Mouse (Mus musculus) MEL (cell line): ENCODE data around the gene Brat1. TPM values are rescaled to one million over a fixed set of nuclear protein-coding genes. Genes with fewer than 3 reads are reported as not detected.

ENCODE experiments used
- DNase-seq: peaks from one replicate; pipeline ENCODE4 v3.0.0; 2011; ENCODE audit warnings: low read depth, low spot score
- H3K27ac ChIP-seq: 2 replicates; pipeline ENCODE4 v1.5.1; 2012; ENCODE audit warnings: low read depth, mild to moderate bottlenecking, control low read depth, low read length, moderate library complexity; ENCODE audit not compliant: control insufficient read depth
- H3K27me3 ChIP-seq, 2 experiments: fragments of 150-350 bp in 1 of 2; sonication (generic) in 1 of 2; 2 replicates each; pipeline ENCODE4 v1.6.1; 2012; ENCODE audit warnings: low read length in 2 of 2, mild to moderate bottlenecking in 2 of 2, improper control_type of control experiment in 1 of 2, moderate library complexity in 1 of 2; ENCODE audit not compliant: insufficient read depth in 2 of 2, control insufficient read depth in 1 of 2
- H3K36me3 ChIP-seq, 2 experiments: 2 replicates each; pipeline ENCODE4 v1.6.1; 2012 to 2014; ENCODE audit warnings: low read length in 2 of 2, improper control_type of control experiment in 1 of 2, inconsistent platforms in 1 of 2, mild to moderate bottlenecking in 1 of 2; ENCODE audit not compliant: insufficient read depth in 2 of 2, control insufficient read depth in 1 of 2
- H3K4me1 ChIP-seq, 2 experiments: fragments of 150-350 bp in 1 of 2; sonication (generic) in 1 of 2; 2 replicates each; pipeline ENCODE4 v1.6.1; 2012; ENCODE audit warnings: low read length in 2 of 2, improper control_type of control experiment in 1 of 2, mild to moderate bottlenecking in 1 of 2; ENCODE audit not compliant: insufficient read depth in 2 of 2, control insufficient read depth in 1 of 2
- H3K4me3 ChIP-seq, 2 experiments: fragments of 150-350 bp in 1 of 2; sonication (generic) in 1 of 2; 2 replicates each; pipeline ENCODE4 v1.5.1; 2012; ENCODE audit warnings: low read depth in 2 of 2, low read length in 2 of 2, mild to moderate bottlenecking in 2 of 2, moderate library complexity in 2 of 2, control low read depth in 1 of 2, improper control_type of control experiment in 1 of 2; ENCODE audit not compliant: control insufficient read depth in 1 of 2, insufficient read depth in 1 of 2
- H3K79me2 ChIP-seq: 2 replicates; pipeline ENCODE4 v1.6.1; 2012; ENCODE audit warnings: mild to moderate bottlenecking, low read length, moderate library complexity; ENCODE audit not compliant: control insufficient read depth, poor library complexity, insufficient read depth
- H3K9ac ChIP-seq: 2 replicates; pipeline ENCODE4 v1.6.1; 2012; ENCODE audit warnings: low read depth, mild to moderate bottlenecking, control low read depth, low read length, moderate library complexity; ENCODE audit not compliant: control insufficient read depth, poor library complexity, severe bottlenecking
- H3K9me3 ChIP-seq: fragments of 150-350 bp; sonication (generic); replicated peaks from 2 replicates; pipeline ENCODE4 v1.6.1; 2012; ENCODE audit warnings: mild to moderate bottlenecking, low read length, improper control_type of control experiment, moderate library complexity; ENCODE audit not compliant: insufficient read depth
- BHLHE40 ChIP-seq: IDR thresholded peaks from 2 replicates; pipeline ENCODE4 v1.6.1; 2012; ENCODE audit warnings: low read depth, mild to moderate bottlenecking, inconsistent platforms, low read length, improper control_type of control experiment, borderline replicate concordance
- CHD1 ChIP-seq: IDR thresholded peaks from 2 replicates; pipeline ENCODE4 v1.6.1; 2012; ENCODE audit warnings: low read depth, mild to moderate bottlenecking, inconsistent platforms, low read length, improper control_type of control experiment
- CTCF ChIP-seq, 3 experiments: IDR thresholded peaks in 2 of 3; conservative IDR thresholded peaks in 1 of 3; 2 replicates each; pipeline ENCODE4 v1.5.1; 2011 to 2012; ENCODE audit warnings: low read length in 3 of 3, low read depth in 2 of 3, mild to moderate bottlenecking in 2 of 3, improper control_type of control experiment in 1 of 3, inconsistent platforms in 1 of 3, mixed read lengths in 1 of 3, moderate library complexity in 1 of 3; ENCODE audit not compliant: control insufficient read depth in 1 of 3, insufficient read depth in 1 of 3, poor library complexity in 1 of 3, severe bottlenecking in 1 of 3
- ELF1 ChIP-seq: IDR thresholded peaks from 2 replicates; pipeline ENCODE4 v1.6.1; 2014; ENCODE audit warnings: low read depth, mild to moderate bottlenecking, inconsistent platforms, low read length, improper control_type of control experiment, moderate library complexity
- EP300 ChIP-seq, 2 experiments: IDR thresholded peaks; 2 replicates each; pipeline ENCODE4 v1.6.1; 2011; ENCODE audit warnings: improper control_type of control experiment in 2 of 2, low read length in 2 of 2, low read depth in 1 of 2, mild to moderate bottlenecking in 1 of 2
- ETS1 ChIP-seq: IDR thresholded peaks from 2 replicates; pipeline ENCODE4 v1.6.1; 2012; ENCODE audit warnings: low read depth, mild to moderate bottlenecking, inconsistent platforms, low read length, improper control_type of control experiment, moderate library complexity
- GABPA ChIP-seq: IDR thresholded peaks from 2 replicates; pipeline ENCODE4 v1.6.1; 2012; ENCODE audit warnings: low read depth, mild to moderate bottlenecking, inconsistent platforms, low read length, improper control_type of control experiment, moderate library complexity
- GATA1 ChIP-seq: IDR thresholded peaks from 2 replicates; pipeline ENCODE4 v1.6.1; 2011; ENCODE audit warnings: low read depth, low read length, improper control_type of control experiment
- HCFC1 ChIP-seq: IDR thresholded peaks from 2 replicates; pipeline ENCODE4 v1.6.1; 2012; ENCODE audit warnings: low read depth, mild to moderate bottlenecking, inconsistent platforms, low read length, improper control_type of control experiment, moderate library complexity
- JUND ChIP-seq: IDR thresholded peaks from 2 replicates; pipeline ENCODE4 v1.6.1; 2011; ENCODE audit warnings: low read depth, mild to moderate bottlenecking, improper control_type of control experiment, low read length
- KAT2A ChIP-seq: conservative IDR thresholded peaks from 2 replicates; pipeline ENCODE4 v1.6.1; 2012; ENCODE audit warnings: low read depth, low read length, improper control_type of control experiment, inconsistent platforms
- MAX ChIP-seq: IDR thresholded peaks from 2 replicates; pipeline ENCODE4 v1.6.1; 2011; ENCODE audit warnings: low read length, improper control_type of control experiment
- MAZ ChIP-seq: IDR thresholded peaks from 2 replicates; pipeline ENCODE4 v1.6.1; 2012; ENCODE audit warnings: low read depth, mild to moderate bottlenecking, inconsistent platforms, low read length, improper control_type of control experiment
- MEF2A ChIP-seq: IDR thresholded peaks from 2 replicates; pipeline ENCODE4 v1.6.1; 2014; ENCODE audit warnings: low read depth, mild to moderate bottlenecking, inconsistent platforms, low read length, improper control_type of control experiment; ENCODE audit not compliant: poor library complexity, insufficient replicate concordance, severe bottlenecking; ENCODE audit errors: extremely low read depth
- MXI1 ChIP-seq: IDR thresholded peaks from 2 replicates; pipeline ENCODE4 v1.6.1; 2011; ENCODE audit warnings: mild to moderate bottlenecking, low read depth, low read length, improper control_type of control experiment
- MYB ChIP-seq: IDR thresholded peaks from 2 replicates; pipeline ENCODE4 v1.6.1; 2011; ENCODE audit warnings: mild to moderate bottlenecking, low read depth, low read length, improper control_type of control experiment
- MYC ChIP-seq: IDR thresholded peaks from 2 replicates; pipeline ENCODE4 v1.6.1; 2011; ENCODE audit warnings: low read depth, mild to moderate bottlenecking, low read length, improper control_type of control experiment, moderate library complexity
- NRF1 ChIP-seq: IDR thresholded peaks from 2 replicates; pipeline ENCODE4 v1.6.1; 2014; ENCODE audit warnings: low read depth, mild to moderate bottlenecking, inconsistent platforms, low read length, improper control_type of control experiment, moderate library complexity; ENCODE audit not compliant: poor library complexity, insufficient read depth, severe bottlenecking
- POLR2A ChIP-seq, 2 experiments: IDR thresholded peaks; 2 replicates each; pipeline ENCODE4 v1.6.1; 2011 to 2012; ENCODE audit warnings: low read length in 2 of 2, mild to moderate bottlenecking in 2 of 2, control low read depth in 1 of 2, improper control_type of control experiment in 1 of 2, low read depth in 1 of 2, moderate library complexity in 1 of 2; ENCODE audit not compliant: control insufficient read depth in 1 of 2, insufficient read depth in 1 of 2, poor library complexity in 1 of 2
- POLR2AphosphoS2 ChIP-seq: IDR thresholded peaks from 2 replicates; pipeline ENCODE4 v1.6.1; 2011; ENCODE audit warnings: low read length, improper control_type of control experiment
- POLR2AphosphoS5 ChIP-seq: IDR thresholded peaks from 2 replicates; pipeline ENCODE4 v1.6.1; 2012; ENCODE audit warnings: low read depth, borderline replicate concordance, mild to moderate bottlenecking, inconsistent platforms, low read length, moderate library complexity, mixed read lengths
- RAD21 ChIP-seq: IDR thresholded peaks from 2 replicates; pipeline ENCODE4 v1.6.1; 2011; ENCODE audit warnings: mild to moderate bottlenecking, low read depth, low read length, improper control_type of control experiment
- SIN3A ChIP-seq: IDR thresholded peaks from 2 replicates; pipeline ENCODE4 v1.6.1; 2012; ENCODE audit warnings: low read length, improper control_type of control experiment, inconsistent platforms
- SMC3 ChIP-seq: IDR thresholded peaks from 2 replicates; pipeline ENCODE4 v1.6.1; 2011; ENCODE audit warnings: low read depth, low read length, improper control_type of control experiment
- TAL1 ChIP-seq: IDR thresholded peaks from 2 replicates; pipeline ENCODE4 v1.6.1; 2012; ENCODE audit warnings: mild to moderate bottlenecking, inconsistent platforms, low read length, moderate library complexity, mixed read lengths
- TBP ChIP-seq: IDR thresholded peaks from 2 replicates; pipeline ENCODE4 v1.8.0; 2011; ENCODE audit warnings: low read depth, low read length, improper control_type of control experiment
- TCF12 ChIP-seq: IDR thresholded peaks from 2 replicates; pipeline ENCODE4 v1.6.1; 2014; ENCODE audit warnings: low read depth, mild to moderate bottlenecking, inconsistent platforms, low read length, improper control_type of control experiment, moderate library complexity
- UBTF ChIP-seq: IDR thresholded peaks from 2 replicates; pipeline ENCODE4 v1.6.1; 2012; ENCODE audit warnings: low read depth, mild to moderate bottlenecking, inconsistent platforms, low read length, improper control_type of control experiment, moderate library complexity, borderline replicate concordance; ENCODE audit not compliant: insufficient read depth
- USF1 ChIP-seq: IDR thresholded peaks from 2 replicates; pipeline ENCODE4 v1.6.1; 2014; ENCODE audit warnings: low read depth, mild to moderate bottlenecking, inconsistent platforms, low read length, improper control_type of control experiment, moderate library complexity
- USF2 ChIP-seq, 2 experiments: IDR thresholded peaks; 2 replicates each; pipeline ENCODE4 v1.6.1; 2011 to 2012; ENCODE audit warnings: improper control_type of control experiment in 2 of 2, low read length in 2 of 2, borderline replicate concordance in 1 of 2, inconsistent platforms in 1 of 2, low read depth in 1 of 2, mild to moderate bottlenecking in 1 of 2; ENCODE audit not compliant: insufficient read depth in 1 of 2
- ZC3H11A ChIP-seq: IDR thresholded peaks from 2 replicates; pipeline ENCODE4 v1.6.1; 2012; ENCODE audit warnings: low read depth, mild to moderate bottlenecking, inconsistent platforms, low read length, improper control_type of control experiment
- ZKSCAN1 ChIP-seq: IDR thresholded peaks from 2 replicates; pipeline ENCODE4 v1.6.1; 2012; ENCODE audit warnings: low read depth, mild to moderate bottlenecking, inconsistent platforms, low read length, improper control_type of control experiment, moderate library complexity
- ZMIZ1 ChIP-seq: IDR thresholded peaks from 2 replicates; pipeline ENCODE4 v1.6.1; 2012; ENCODE audit warnings: low read depth, mild to moderate bottlenecking, inconsistent platforms, low read length, improper control_type of control experiment, moderate library complexity
- ZNF384 ChIP-seq: IDR thresholded peaks from 2 replicates; pipeline ENCODE4 v1.6.1; 2012; ENCODE audit warnings: low read depth, mild to moderate bottlenecking, inconsistent platforms, low read length, improper control_type of control experiment
- polyA plus RNA-seq, 2 experiments: library from polyadenylated mRNA; stranded (reverse) in 1 of 2; unstranded in 1 of 2; fragments of >175 nt in 1 of 2; fragments of >200 nt in 1 of 2; gene quantifications; 2 replicates each; pipeline versions ENCODE4 v1.2.1 to v1.2.4; 2012; ENCODE audit warnings: low replicate concordance in 2 of 2, low read depth in 1 of 2; ENCODE audit not compliant: insufficient read length in 2 of 2, insufficient read depth in 1 of 2, missing spikeins in 1 of 2
- total RNA-seq: library from RNA; depleted of rRNA; stranded (reverse); fragments of 300-350 nt; gene quantifications from 2 replicates; pipeline ENCODE4 v1.2.3, GENCODE M21; 2012; rRNA removed

Brat1 gene
- 11.6 and 13.7 TPM in 2 replicates for total RNA-seq
- 10 to 100 TPM in 1 of 2 experiments, not detected in 1; 14.2 TPM for polyA plus RNA-seq

- peaks cover 0 to 19% of the 10 kb centered on the region in 2 experiments; a peak in 3 of 4 replicates for H3K4me1 ChIP-seq
- H3K4me3 ChIP-seq = peak within 1 kb of the TSS; percentile 73 to 96
- H3K36me3 ChIP-seq = peaks cover 0 to 20% of the 10 kb centered on the region in 2 experiments; a peak in 2 of 4 replicates
- H3K27me3 ChIP-seq = no peaks in the 10 kb centered on the region
- peak within 1 kb of the TSS; percentile 88 for H3K27ac ChIP-seq
- no peaks in the 10 kb centered on the region for H3K9me3 ChIP-seq
- peak within 1 kb of the TSS; percentile 78 for H3K9ac ChIP-seq
- H3K79me2 ChIP-seq = peaks cover 4% of the 10 kb centered on the region; the same call in 1 of the 2 replicates
- peak; percentile 100 for DNase-seq
- peak; percentile 26; the same call in 1 of the 2 replicates for TF ChIP-seq SIN3A
- TF ChIP-seq ETS1 = no peak
- TF ChIP-seq MAX = peak; percentile 90
- no peak for TF ChIP-seq KAT2A
- TF ChIP-seq CTCF (IDR thresholded peaks at IDR 0.05 in 2 of 3, conservative IDR thresholded peaks at IDR 0.05 in 1 of 3; ENCODE audit: control insufficient read depth in 1 of 3, insufficient read depth in 1 of 3, low read depth in 2 of 3, low read length in 3 of 3, poor library complexity in 1 of 3, severe bottlenecking in 1 of 3) = no peak
- TF ChIP-seq MAZ = peak; percentile 71; the same call in 1 of the 2 replicates
- peak; percentile 93 for TF ChIP-seq ZNF384
- peak; percentile 95 for TF ChIP-seq USF1
- TF ChIP-seq POLR2A (IDR thresholded peaks at IDR 0.05; ENCODE audit: control insufficient read depth in 1 of 2, insufficient read depth in 1 of 2, low read depth in 1 of 2, low read length in 2 of 2, poor library complexity in 1 of 2) = peak; percentile 78 to 86
- TF ChIP-seq USF2 (IDR thresholded peaks at IDR 0.05; ENCODE audit: borderline replicate concordance in 1 of 2, insufficient read depth in 1 of 2, low read depth in 1 of 2, low read length in 2 of 2) = peak; percentile 38 to 86; a peak in 3 of 4 replicates
- TF ChIP-seq MYC = peak; percentile 87
- TF ChIP-seq JUND = no peak
- TF ChIP-seq MEF2A = no peak
- no peak for TF ChIP-seq MYB
- TF ChIP-seq SMC3 = no peak
- no peak for TF ChIP-seq UBTF
- TF ChIP-seq EP300 (IDR thresholded peaks at IDR 0.05; ENCODE audit: low read depth in 1 of 2, low read length in 2 of 2) = no peak
- TF ChIP-seq GABPA = no peak
- no peak for TF ChIP-seq TAL1
- TF ChIP-seq ELF1 = peak; percentile 82
- no peak for TF ChIP-seq RAD21
- TF ChIP-seq NRF1 = peak; percentile 46
- peak; percentile 84 for TF ChIP-seq HCFC1
- TF ChIP-seq MXI1 = peak; percentile 95
- 0 out of 2 replicates have a peak, but pooled peaks have one; percentile 12 for TF ChIP-seq BHLHE40
- peak; percentile 57; the same call in 1 of the 2 replicates for TF ChIP-seq TBP
- TF ChIP-seq ZKSCAN1 = no peak
- TF ChIP-seq ZMIZ1 = peak; percentile 71
- no peak for TF ChIP-seq ZC3H11A
- no peak for TF ChIP-seq POLR2AphosphoS5
- TF ChIP-seq TCF12 = peak; percentile 46; the same call in 1 of the 2 replicates
- TF ChIP-seq POLR2AphosphoS2 = peak; percentile 78
- TF ChIP-seq GATA1 = no peak
- TF ChIP-seq CHD1 = peak; percentile 99
Measured at GRCm38 (mm10) chr5:140704378-140705251, at the start of gene Brat1. Gene Brat1 (plus strand): TSS chr5:140705011.
